Mouse (Mus musculus) ZHBTc4 (cell line): ENCODE measurements around the gene Nphs1.
A peak's percentile ranks its signal among the peaks of the same experiment; 100 is the strongest.
"Not testable (repeated sequence)": the region's sequence is repeated elsewhere in the genome, so short reads cannot be mapped to it uniquely, and the experiment has no call there.

Experiments used
- DNase-seq: peaks from one replicate; pipeline ENCODE4 v3.0.0-alpha.2; 2011; ENCODE audit warnings: low read depth, low spot score

Nphs1 gene

DNA sequence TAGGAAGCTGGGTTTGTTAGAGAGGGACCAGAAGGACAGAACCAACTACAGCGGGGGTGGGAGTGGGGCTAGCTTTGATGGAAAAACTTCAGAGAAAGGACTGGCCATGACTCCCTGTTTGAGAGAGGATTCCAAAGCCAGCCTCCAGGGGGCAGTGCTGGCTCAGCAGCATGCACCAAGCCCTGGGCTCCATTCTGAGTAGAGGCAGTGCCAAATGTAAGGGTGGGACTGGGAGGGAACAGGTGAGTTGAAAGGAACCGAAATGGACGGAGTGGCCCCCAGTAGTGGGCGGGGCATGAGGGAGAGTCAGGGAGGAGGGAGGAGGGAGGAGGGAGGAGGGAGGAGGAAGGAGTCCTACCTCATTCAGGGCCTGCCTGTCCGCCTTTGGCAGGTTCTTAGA lies 17.4 kb upstream of the Nphs1 start:
- peak; percentile 88 for DNase-seq

GRCm38 (mm10) chr7:30443696-30444095 lies 14.4 kb upstream of the Nphs1 start:
- DNase-seq, result peak; percentile 87

- peak; percentile 91 for DNase-seq
Measured at GRCm38 (mm10) chr7:30444154-30444970, 13.8 kb upstream of the Nphs1 start.

DNA sequence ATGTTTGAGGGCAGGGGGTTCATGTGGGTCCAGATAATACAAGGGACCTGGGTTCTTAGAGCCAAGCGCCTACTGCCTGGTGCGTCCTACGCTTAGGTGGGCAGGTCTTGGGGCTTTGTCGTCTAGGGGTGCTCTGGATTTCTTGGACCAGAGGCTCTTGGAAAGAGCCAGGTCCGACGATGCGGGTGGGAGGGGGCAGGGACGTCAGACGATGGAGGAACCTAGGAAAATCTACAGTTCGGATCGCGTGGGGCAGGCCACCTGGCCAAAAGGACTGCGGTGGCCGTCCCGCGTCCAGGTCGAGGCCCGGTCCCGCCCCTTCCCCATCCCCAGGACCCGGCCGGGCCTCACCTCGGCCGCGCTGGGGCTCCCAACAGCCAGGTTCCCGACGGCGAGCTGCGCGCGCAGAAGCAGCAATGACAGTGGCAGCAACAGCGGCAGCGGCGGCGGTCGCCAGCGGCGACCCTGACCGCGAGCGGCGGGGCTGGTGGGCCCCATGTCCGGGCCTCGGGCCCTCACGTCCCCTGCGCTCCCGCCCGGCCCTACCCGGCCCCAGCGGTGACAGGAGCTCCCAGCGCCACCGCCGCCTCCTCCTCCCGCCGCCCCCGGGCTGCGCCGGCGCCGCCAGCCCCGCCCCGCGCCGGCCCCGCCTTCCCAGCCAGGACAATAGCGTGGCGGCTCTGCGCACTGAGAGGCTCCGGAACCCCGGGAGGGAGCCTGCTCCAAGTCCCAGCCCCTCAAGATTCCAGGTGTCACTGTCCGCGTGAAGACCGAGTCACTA lies 13.0 kb upstream of the Nphs1 start, which contains the start of gene Aplp1:
TSS of gene Aplp1 (minus strand) at position 565 of the 781 bp plus-strand sequence.
- peak; percentile 76 for DNase-seq

DNA sequence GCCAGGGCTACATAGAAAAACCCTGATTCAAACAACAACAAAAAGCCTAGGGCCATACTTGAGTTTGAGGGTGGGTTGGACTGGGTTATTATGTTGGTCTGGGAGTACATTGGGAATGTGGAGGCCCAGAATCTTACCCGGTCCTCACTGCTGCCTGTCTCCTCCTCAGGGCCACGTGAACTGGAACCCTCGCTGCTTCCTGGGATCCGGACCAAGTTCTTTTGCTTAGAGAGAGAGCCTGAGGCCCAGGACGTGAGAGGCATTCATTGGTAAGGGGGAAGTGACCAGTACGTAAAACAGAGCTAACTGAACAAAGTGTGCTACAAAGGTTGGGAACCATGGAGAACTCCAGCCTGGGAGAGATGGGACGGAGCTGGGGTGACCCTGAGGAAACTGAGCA lies 7.9 kb upstream of the Nphs1 start:
- no peak for DNase-seq

DNA sequence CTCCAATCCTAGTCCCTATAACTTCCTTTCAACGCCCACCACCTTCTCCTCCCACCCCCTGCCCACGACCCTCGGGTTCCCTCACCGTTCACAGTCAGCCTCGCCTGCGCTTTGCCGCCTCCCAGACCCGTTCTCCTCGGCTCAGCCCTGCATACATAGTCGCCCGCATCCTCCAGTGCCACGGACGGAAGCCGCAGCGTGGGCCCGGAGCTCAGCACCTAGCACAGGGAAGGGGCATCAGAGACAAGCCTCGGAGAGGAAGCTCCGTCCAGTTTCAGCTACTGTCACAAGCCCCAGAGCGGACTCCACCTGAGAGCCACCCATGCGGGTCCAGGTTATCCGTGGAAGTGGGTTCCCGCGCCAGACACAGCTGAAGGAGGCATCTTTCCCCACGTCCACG lies 4.8 kb upstream of the Nphs1 start:
- DNase-seq, result no peak

- DNase-seq, result peak; percentile 86
Measured at GRCm38 (mm10) chr7:30453766-30454165, 4.3 kb upstream of the Nphs1 start.

GRCm38 (mm10) chr7:30454259-30454658 lies 3.9 kb upstream of the Nphs1 start:
- DNase-seq, result peak; percentile 35

- DNase-seq, result no peak
Measured at GRCm38 (mm10) chr7:30456487-30456886, 1.6 kb upstream of the Nphs1 start.

GRCm38 (mm10) chr7:30456911-30457628 lies 1.0 kb upstream of the Nphs1 start:
- DNase-seq, result peak; percentile 41

- DNase-seq, result no peak
Measured at GRCm38 (mm10) chr7:30459484-30459883, 1.4 kb downstream of the Nphs1 start.

GRCm38 (mm10) chr7:30463568-30463967 lies 5.5 kb downstream of the Nphs1 start:
- DNase-seq, result peak; percentile 72

- peak; percentile 33 for DNase-seq
Measured at GRCm38 (mm10) chr7:30463996-30464395, 5.9 kb downstream of the Nphs1 start.

DNA sequence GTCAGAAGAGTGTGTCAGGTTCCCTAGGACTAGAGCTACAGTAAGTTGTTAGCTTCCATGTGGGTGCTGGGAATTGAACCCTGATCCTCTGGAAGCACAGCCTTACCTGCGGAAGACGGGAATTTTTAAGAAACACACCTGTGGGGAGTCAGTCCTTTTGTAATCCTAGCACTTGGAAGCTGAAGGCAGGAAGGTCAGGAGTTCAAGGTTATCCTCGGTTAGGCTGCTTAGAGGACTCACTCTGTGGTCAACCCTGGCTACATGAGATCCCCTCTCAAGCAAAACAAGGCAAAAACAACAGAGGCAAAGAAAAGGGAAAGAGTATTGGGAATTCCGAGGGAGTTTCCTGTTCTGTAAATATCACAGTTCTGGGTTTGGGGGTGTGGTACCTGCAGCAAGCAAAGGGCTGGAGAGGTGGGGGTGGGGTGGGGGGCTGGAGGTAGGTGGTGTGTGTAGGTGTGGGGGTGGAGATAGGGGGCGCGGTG lies 6.7 kb downstream of the Nphs1 start:
- DNase-seq, result peak; percentile 45

GRCm38 (mm10) chr7:30472411-30472810 lies 14.3 kb downstream of the Nphs1 start:
- peak; percentile 86 for DNase-seq

DNA sequence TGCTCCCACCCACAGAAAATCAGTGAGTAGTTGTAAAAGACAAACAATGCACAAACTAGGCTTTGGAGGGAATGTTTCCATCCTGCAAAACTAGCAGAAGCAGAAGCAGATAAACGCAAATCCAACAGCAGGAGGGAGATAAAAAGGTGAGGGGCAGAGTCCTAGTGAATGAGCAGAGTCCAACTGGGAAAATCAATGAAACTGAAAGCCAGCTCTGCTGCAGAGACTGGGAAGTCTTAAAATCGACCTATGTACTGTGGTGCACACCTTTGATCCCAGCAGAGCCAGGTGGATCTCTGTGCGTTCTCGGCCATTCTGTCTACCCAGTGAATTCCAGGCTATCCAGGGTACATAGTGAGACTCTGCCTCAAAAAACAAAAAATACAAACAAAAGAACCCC lies 16.9 kb downstream of the Nphs1 start:
- DNase-seq, result no peak

DNA sequence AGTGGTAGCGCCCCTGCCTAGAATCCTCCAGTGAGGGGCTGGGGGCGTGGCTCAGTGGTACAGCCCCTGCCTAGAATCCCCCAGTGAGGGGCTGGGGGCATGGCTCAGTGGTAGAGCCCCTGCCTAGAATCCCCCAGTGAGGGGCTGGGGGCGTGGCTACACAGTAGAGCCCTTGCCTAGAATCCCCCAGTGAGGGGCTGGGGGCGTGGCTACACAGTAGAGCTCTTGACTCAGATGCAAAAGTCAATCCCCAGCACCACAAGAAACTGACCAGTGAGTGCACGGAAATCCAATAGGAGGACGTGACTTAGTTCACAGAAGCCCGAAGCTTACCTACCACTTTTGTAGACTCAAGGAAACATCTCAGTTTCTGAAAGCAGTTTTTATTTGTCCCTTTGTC lies 18.0 kb downstream of the Nphs1 start:
- not testable (repeated sequence) for DNase-seq

- DNase-seq, result peak; percentile 51
Measured at GRCm38 (mm10) chr7:30477415-30478381, 19.6 kb downstream of the Nphs1 start.

- peak; percentile 62 for DNase-seq
Measured at GRCm38 (mm10) chr7:30484250-30484649, 26.1 kb downstream of the Nphs1 start.

- peak; percentile 84 for DNase-seq
Measured at GRCm38 (mm10) chr7:30490251-30490956, 32.3 kb downstream of the Nphs1 start.
